In genomic region chr2:166343551-166344340, GRCm38 (mm10) we compare ENCODE assay signal across 16 mouse cellular contexts.
A peak's percentile ranks its signal among the peaks of the same experiment; 100 is the strongest.
DNase-seq lines count a peak whose midpoint lies in the region; ATAC-seq and TF ChIP-seq lines count a peak whose summit lies in the region.
"Had no signal": no experiment of that assay in that cellular context is flagged by ENCODE, and none has a peak within 500 bp of the region (broad histone marks: within the 10 kb centered on the region; RNA-seq: fewer than 3 reads in every experiment).

No protein-coding gene starts in this region.

- no peaks in the 10 kb centered on the region for H3K9me3 ChIP-seq in lung, embryonic 14.5 days (ENCODE audit: low read depth, low read length)
- no peaks in the 10 kb centered on the region for H3K9me3 ChIP-seq in midbrain, embryonic 14.5 days (ENCODE audit: control insufficient read depth, low read length)
- no peaks in the 10 kb centered on the region for H3K9me3 ChIP-seq in liver, embryonic 11.5 days (ENCODE audit: control insufficient read depth, low read length)
- H3K9me3 ChIP-seq: forebrain, embryonic 13.5 days had no signal

- no peak for TF ChIP-seq CTCF in lung, embryonic 14.5 days (IDR thresholded peaks at IDR 0.05; ENCODE audit: low read depth)

- H3K4me2 ChIP-seq in lung, embryonic 14.5 days, result no peak overlapping the region
- no peak overlapping the region for H3K4me2 ChIP-seq in midbrain, embryonic 14.5 days (ENCODE audit: low read length)
- H3K4me2 ChIP-seq in liver, embryonic 11.5 days, result no peak overlapping the region
- H3K4me2 ChIP-seq: forebrain, embryonic 13.5 days had no signal

- H3K27ac ChIP-seq in lung, embryonic 14.5 days (ENCODE audit: low read depth), result peak overlapping the region; percentile 54; the same call in 1 of the 2 replicates
- H3K27ac ChIP-seq in midbrain, embryonic 14.5 days (replicated peaks; ENCODE audit: low read depth, low read length), result 0 out of 2 replicates have a peak overlapping the region, but pooled peaks have one; percentile 5
- no peak overlapping the region for H3K27ac ChIP-seq in liver, embryonic 11.5 days (ENCODE audit: low read depth, low read length)
- H3K27ac ChIP-seq: forebrain, embryonic 13.5 days had no signal

- ATAC-seq in lung, embryonic 14.5 days (ENCODE audit: insufficient read depth), result no peak
- ATAC-seq in midbrain, embryonic 14.5 days (ENCODE audit: low FRiP score, low TSS enrichment), result no peak
- ATAC-seq in liver, embryonic 11.5 days (replicated peaks; ENCODE audit: low FRiP score), result no peak
- ATAC-seq: forebrain, embryonic 13.5 days had no signal

- H3K27me3 ChIP-seq in lung, embryonic 14.5 days (ENCODE audit: insufficient read depth, low read length), result 0 out of 2 replicates have a peak, but pooled peaks cover 12% of the 10 kb centered on the region
- H3K27me3 ChIP-seq in midbrain, embryonic 14.5 days (ENCODE audit: control insufficient read depth, insufficient read depth, low read length), result peaks cover 12% of the 10 kb centered on the region; the same call in 1 of the 2 replicates
- H3K27me3 ChIP-seq in liver, embryonic 11.5 days (replicated peaks; ENCODE audit: control insufficient read depth, insufficient read depth, low read length), result no peaks in the 10 kb centered on the region

- H3K4me3 ChIP-seq in lung, embryonic 14.5 days (ENCODE audit: low read depth, low read length), result no peak overlapping the region
- H3K4me3 ChIP-seq in midbrain, embryonic 14.5 days (replicated peaks; ENCODE audit: low read depth, low read length), result no peak overlapping the region
- no peak overlapping the region for H3K4me3 ChIP-seq in liver, embryonic 11.5 days (ENCODE audit: low read depth, low read length)
- H3K4me3 ChIP-seq: forebrain, embryonic 13.5 days had no signal

- peaks cover 8% of the 10 kb centered on the region for H3K4me1 ChIP-seq in lung, embryonic 14.5 days (ENCODE audit: insufficient read depth)
- H3K4me1 ChIP-seq in midbrain, embryonic 14.5 days (ENCODE audit: control insufficient read depth, insufficient read depth, low read length), result peaks cover 26% of the 10 kb centered on the region
- H3K4me1 ChIP-seq in liver, embryonic 11.5 days (replicated peaks; ENCODE audit: control insufficient read depth, insufficient read depth, low read length), result no peaks in the 10 kb centered on the region; the same call in 1 of the 2 replicates

- peak; percentile 59 for DNase-seq in embryo, embryonic 11 days
- no peak for DNase-seq in embryo, embryonic 9.5 days (ENCODE audit: extremely low spot score)
- peak; percentile 49 for DNase-seq in lung, embryonic 14.5 days
- DNase-seq in lung, postnatal 25 days (ENCODE audit: low spot score), result no peak
- peak; percentile 65 for DNase-seq in forelimb bud, embryonic 11.5 days (ENCODE audit: low read depth, low spot score)
- DNase-seq in midbrain, embryonic 14.5 days, result no peak
- DNase-seq in liver, embryonic 11.5 days (ENCODE audit: low spot score), result no peak
- no peak for DNase-seq in cerebellum, postnatal 10 days
- DNase-seq: adrenal gland, postnatal 10 days; gastrocnemius, postnatal 10 days; kidney, postnatal 10 days; layer of hippocampus, adult 9-11 months; lung, adult 2 months; right cerebral cortex, adult 18-20 months; thymus, postnatal 14 days had no signal

- no peaks in the 10 kb centered on the region for H3K36me3 ChIP-seq in lung, embryonic 14.5 days (ENCODE audit: insufficient read depth)
- no peaks in the 10 kb centered on the region for H3K36me3 ChIP-seq in midbrain, embryonic 14.5 days (ENCODE audit: control insufficient read depth, insufficient read depth, low read length)
- no peaks in the 10 kb centered on the region for H3K36me3 ChIP-seq in liver, embryonic 11.5 days (ENCODE audit: control insufficient read depth, insufficient read depth, low read length)

- H3K9ac ChIP-seq in lung, embryonic 14.5 days, result no peak overlapping the region
- no peak overlapping the region for H3K9ac ChIP-seq in midbrain, embryonic 14.5 days (replicated peaks; ENCODE audit: low read length)
- no peak overlapping the region for H3K9ac ChIP-seq in liver, embryonic 11.5 days (ENCODE audit: low read depth, low read length)
- H3K9ac ChIP-seq: forebrain, embryonic 13.5 days had no signal

- 32% methylated on average over 10 of the region's 10 CpGs for WGBS in lung, embryonic 14.5 days
- 31% methylated on average over 10 of the region's 10 CpGs for WGBS in midbrain, embryonic 14.5 days
- WGBS in liver, embryonic 11.5 days, result 41% methylated on average over 10 of the region's 10 CpGs

Comparison
In these comparisons a context has a peak if more than half of its experiments do, and no peak if none do; other contexts are left out.
1. DNase-seq: peak in embryo, embryonic 11 days (single experiment), lung, embryonic 14.5 days (single experiment) and forelimb bud, embryonic 11.5 days (single experiment); none in embryo, embryonic 9.5 days (single experiment), lung, postnatal 25 days (single experiment), midbrain, embryonic 14.5 days (single experiment), liver, embryonic 11.5 days (single experiment) and cerebellum, postnatal 10 days (0 of 2).